Mouse (Mus musculus) CH12F3 (cell line): Measurements from ENCODE around the gene Cptp.

Experiments used
- in situ Hi-C: fragments of 300-500 bp; cut with MboI; formaldehyde crosslinking; loops from 2 replicates; pipeline ENCODE4 v1.14.3; 2020; ENCODE audit warnings: low sequenced_read_pairs

Gene Cptp

GRCm38 (mm10) chr4:155869317-155870033, at the start of gene Cptp, which contains the start of gene Ints11:
Gene Cptp, minus strand, starts transcription at chr4:155869440.
Gene Ints11, plus strand, starts transcription at chr4:155869546.
- in situ Hi-C loops = no loop called here

- in situ Hi-C loops = no loop called here
Measured at GRCm38 (mm10) chr4:155908751-155909150, 39.5 kb upstream of the Cptp start.

- in situ Hi-C loops = no loop called here
Measured at GRCm38 (mm10) chr4:155908281-155908680, 39.0 kb upstream of the Cptp start.

GRCm38 (mm10) chr4:155907003-155907402, 37.8 kb upstream of the Cptp start:
- in situ Hi-C loops = no loop called here

- in situ Hi-C loops = no loop called here
Measured at GRCm38 (mm10) chr4:155906125-155906524, 36.9 kb upstream of the Cptp start.

GRCm38 (mm10) chr4:155905634-155906033, 36.4 kb upstream of the Cptp start:
- in situ Hi-C loops = no loop called here

GRCm38 (mm10) chr4:155904318-155905102, 35.3 kb upstream of the Cptp start:
- in situ Hi-C loops = no loop called here

GRCm38 (mm10) chr4:155903246-155903645, 34.0 kb upstream of the Cptp start:
- in situ Hi-C loops = no loop called here

GRCm38 (mm10) chr4:155901205-155901604, 32.0 kb upstream of the Cptp start:
- in situ Hi-C loops = no loop called here

GRCm38 (mm10) chr4:155899355-155899754, 30.1 kb upstream of the Cptp start:
- in situ Hi-C loops = no loop called here

- in situ Hi-C loops = no loop called here
Measured at GRCm38 (mm10) chr4:155898318-155898717, 29.1 kb upstream of the Cptp start.

GRCm38 (mm10) chr4:155896461-155896860, 27.2 kb upstream of the Cptp start:
- in situ Hi-C loops = no loop called here

GRCm38 (mm10) chr4:155895826-155896225, 26.6 kb upstream of the Cptp start:
- in situ Hi-C loops = no loop called here

GRCm38 (mm10) chr4:155895216-155895615, 26.0 kb upstream of the Cptp start:
- in situ Hi-C loops = no loop called here

- in situ Hi-C loops = no loop called here
Measured at GRCm38 (mm10) chr4:155894311-155894881, 25.2 kb upstream of the Cptp start.

GRCm38 (mm10) chr4:155893212-155893690, 24.0 kb upstream of the Cptp start:
- in situ Hi-C loops = no loop called here

GRCm38 (mm10) chr4:155892438-155893211, 23.4 kb upstream of the Cptp start:
- in situ Hi-C loops = no loop called here

- in situ Hi-C loops = no loop called here
Measured at GRCm38 (mm10) chr4:155892017-155892416, 22.8 kb upstream of the Cptp start.

GRCm38 (mm10) chr4:155891551-155892001, 22.3 kb upstream of the Cptp start, which contains the start of the genes Pusl1 and Acap3:
Gene Pusl1, minus strand, starts transcription at chr4:155891781.
Gene Acap3, plus strand, starts transcription at chr4:155891822.
- in situ Hi-C loops = no loop called here

GRCm38 (mm10) chr4:155891011-155891471, 21.8 kb upstream of the Cptp start:
- in situ Hi-C loops = no loop called here
